Mouse (Mus musculus) kidney, postnatal 0 days (tissue): Measurements from ENCODE around the gene Slc25a4. TPM values are rescaled to one million over a fixed set of nuclear protein-coding genes. Genes with fewer than 3 reads are reported as not detected.
"Not testable (repeated sequence)": the region's sequence is repeated elsewhere in the genome, so short reads cannot be mapped to it uniquely, and the experiment has no call there.

Experiments
- ATAC-seq: fragments of 200-750 bp; cut with Nextera tagmentation; replicated peaks from 2 replicates; pipeline ENCODE4 v1.8.0; 2017; ENCODE audit warnings: low read depth, moderate number of reproducible peaks, moderate TSS enrichment, moderate library complexity; ENCODE audit not compliant: low FRiP score
- DNase-seq: peaks from one replicate; pipeline ENCODE4 v3.0.0-alpha.2; 2016; ENCODE audit warnings: low spot score
- H3K27ac ChIP-seq: fragments of 300-500 bp; sonication (generic); 2 replicates; pipeline ENCODE4 v1.5.1; 2014; ENCODE audit warnings: mild to moderate bottlenecking
- H3K27me3 ChIP-seq: fragments of 300-500 bp; sonication (generic); 2 replicates; pipeline ENCODE4 v1.6.1; 2014; ENCODE audit warnings: low read length, mixed read lengths; ENCODE audit not compliant: insufficient read depth
- H3K36me3 ChIP-seq: fragments of 300-500 bp; sonication (generic); 2 replicates; pipeline ENCODE4 v1.6.1; 2014; ENCODE audit warnings: low read length, mixed read lengths; ENCODE audit not compliant: insufficient read depth
- H3K4me1 ChIP-seq: fragments of 300-500 bp; sonication (generic); replicated peaks from 2 replicates; pipeline ENCODE4 v1.6.1; 2014; ENCODE audit warnings: antibody characterized with exemption, low read length, mixed read lengths; ENCODE audit not compliant: insufficient read depth
- H3K4me2 ChIP-seq: fragments of 300-500 bp; sonication (generic); 2 replicates; pipeline ENCODE4 v1.6.1; 2014; ENCODE audit warnings: mild to moderate bottlenecking, low read length, moderate library complexity, mixed read lengths
- H3K4me3 ChIP-seq: fragments of 300-500 bp; sonication (generic); replicated peaks from 2 replicates; pipeline ENCODE4 v1.5.1; 2014; ENCODE audit warnings: low read depth, low read length
- H3K9ac ChIP-seq: fragments of 300-500 bp; sonication (generic); 2 replicates; pipeline ENCODE4 v1.6.1; 2014; ENCODE audit warnings: low read depth, low read length
- H3K9me3 ChIP-seq: fragments of 300-500 bp; sonication (generic); replicated peaks from 2 replicates; pipeline ENCODE4 v1.6.1; 2016; ENCODE audit warnings: low read length, inconsistent platforms, mixed read lengths
- CTCF ChIP-seq: IDR thresholded peaks from 2 replicates; pipeline ENCODE4 v1.5.1; 2016; ENCODE audit warnings: antibody characterized with exemption, low read depth, mild to moderate bottlenecking, moderate library complexity
- WGBS: fragments of 180-500 bp; shearing (Covaris S2); extraction: QIAGEN DNeasy Blood & Tissue Kit; methylation state at CpG from one replicate; pipeline ENCODE4 v1.1.7; 2014; 5-methylcytosine and 5-hydroxymethylcytosine counted together
- polyA plus RNA-seq: library from polyadenylated mRNA; unstranded; fragments of >200 nt; fragmentation: Nextera tagmentation; extraction: Ambion mirVana; gene quantifications from 2 replicates; pipeline ENCODE4 v1.2.1, GENCODE M21; 2015

Gene Slc25a4
- polyA plus RNA-seq, 1 experiment from 2014 or later: 835 TPM

GRCm38 (mm10) chr8:46241568-46242374, 30.7 kb upstream of the Slc25a4 start:
- Histone ChIP-seq H3K9ac (no peak overlapping the region), H3K4me2 (no peak overlapping the region), H3K27me3 (no peaks in the 10 kb centered on the region), H3K4me1 (no peaks in the 10 kb centered on the region), H3K27ac (no peak overlapping the region), H3K9me3 (no peaks in the 10 kb centered on the region), H3K4me3 (no peak overlapping the region), H3K36me3 (no peaks in the 10 kb centered on the region)
- DNase-seq: peak; percentile 90
- 29% methylated on average over 13 of the region's 13 CpGs for WGBS
- peak; percentile 88 for TF ChIP-seq CTCF
- 0 out of 2 replicates have a peak, but pooled peaks have one; percentile 49 for ATAC-seq

- DNase-seq: peak; percentile 57
- no peak overlapping the region for H3K4me3 ChIP-seq
- H3K4me2 ChIP-seq: no peak overlapping the region
- H3K27me3 ChIP-seq: no peaks in the 10 kb centered on the region
- no peak overlapping the region for H3K27ac ChIP-seq
- 57% methylated on average over 7 of the region's 7 CpGs for WGBS
- no peaks in the 10 kb centered on the region for H3K9me3 ChIP-seq
- peak; percentile 33; the same call in 1 of the 2 replicates for ATAC-seq
- H3K4me1 ChIP-seq: no peaks in the 10 kb centered on the region
- no peaks in the 10 kb centered on the region for H3K36me3 ChIP-seq
- TF ChIP-seq CTCF: peak; percentile 62
- no peak overlapping the region for H3K9ac ChIP-seq
Measured at GRCm38 (mm10) chr8:46236441-46237223, 25.5 kb upstream of the Slc25a4 start.

GRCm38 (mm10) chr8:46234736-46235135, 23.7 kb upstream of the Slc25a4 start:
- ATAC-seq: no peak
- Histone ChIP-seq H3K27ac (no peak overlapping the region), H3K36me3 (no peaks in the 10 kb centered on the region), H3K4me2 (no peak overlapping the region), H3K9me3 (no peaks in the 10 kb centered on the region), H3K27me3 (no peaks in the 10 kb centered on the region), H3K4me1 (no peaks in the 10 kb centered on the region), H3K4me3 (no peak overlapping the region), H3K9ac (no peak overlapping the region)
- no peak for TF ChIP-seq CTCF
- no peak for DNase-seq
- 95% methylated on average over 4 of the region's 4 CpGs for WGBS

GRCm38 (mm10) chr8:46232798-46233197, 21.7 kb upstream of the Slc25a4 start:
- DNase-seq: no peak
- H3K9me3 ChIP-seq: no peaks in the 10 kb centered on the region
- 60% methylated on average over 8 of the region's 8 CpGs for WGBS
- no peaks in the 10 kb centered on the region for H3K36me3 ChIP-seq
- no peak for TF ChIP-seq CTCF
- H3K27me3 ChIP-seq: no peaks in the 10 kb centered on the region
- H3K4me1 ChIP-seq: no peaks in the 10 kb centered on the region
- no peak overlapping the region for H3K27ac ChIP-seq
- no peak overlapping the region for H3K4me3 ChIP-seq
- no peak overlapping the region for H3K4me2 ChIP-seq
- no peak overlapping the region for H3K9ac ChIP-seq
- ATAC-seq: no peak

- not testable (repeated sequence) for H3K36me3 ChIP-seq, DNase-seq, H3K4me2 ChIP-seq, H3K4me1 ChIP-seq, H3K27ac ChIP-seq, H3K4me3 ChIP-seq, H3K9ac ChIP-seq, H3K27me3 ChIP-seq, ATAC-seq, H3K9me3 ChIP-seq
- WGBS: 84% methylated on average over 7 of the region's 7 CpGs
Measured at GRCm38 (mm10) chr8:46231968-46232367, 20.9 kb upstream of the Slc25a4 start.

- DNase-seq: no peak
- no peak overlapping the region for H3K27ac ChIP-seq
- H3K9me3 ChIP-seq: no peaks in the 10 kb centered on the region
- H3K27me3 ChIP-seq: no peaks in the 10 kb centered on the region
- H3K36me3 ChIP-seq: no peaks in the 10 kb centered on the region
- 56% methylated on average over 5 of the region's 5 CpGs for WGBS
- H3K4me1 ChIP-seq: no peaks in the 10 kb centered on the region
- H3K4me2 ChIP-seq: no peak overlapping the region
- H3K9ac ChIP-seq: no peak overlapping the region
- no peak for ATAC-seq
- no peak overlapping the region for H3K4me3 ChIP-seq
- no peak for TF ChIP-seq CTCF
Measured at GRCm38 (mm10) chr8:46226622-46227021, 15.5 kb upstream of the Slc25a4 start.
